Mouse (Mus musculus) erythroblast, embryonic 14.5 days (primary cell): ENCODE results near the gene Gm28048. TPM values are rescaled to one million over a fixed set of nuclear protein-coding genes. Genes with fewer than 3 reads are reported as not detected.

Source experiments
- H3K27me3 ChIP-seq: 2 replicates; pipeline ENCODE4 v1.6.1; 2012; ENCODE audit warnings: inconsistent platforms; ENCODE audit not compliant: control insufficient read depth
- H3K36me3 ChIP-seq: 2 replicates; pipeline ENCODE4 v1.6.1; 2012; ENCODE audit warnings: mild to moderate bottlenecking, inconsistent platforms; ENCODE audit not compliant: control insufficient read depth
- H3K4me1 ChIP-seq: 2 replicates; pipeline ENCODE4 v1.6.1; 2012; ENCODE audit warnings: inconsistent platforms; ENCODE audit not compliant: control insufficient read depth
- H3K4me3 ChIP-seq: replicated peaks from 2 replicates; pipeline ENCODE3; 2012; ENCODE audit warnings: moderate library complexity, mild to moderate bottlenecking, inconsistent platforms
- H3K9me3 ChIP-seq: 2 replicates; pipeline ENCODE4 v1.6.1; 2012; ENCODE audit warnings: low read length, inconsistent platforms, mixed read lengths; ENCODE audit not compliant: control insufficient read depth
- GATA1 ChIP-seq: IDR thresholded peaks from 2 replicates; pipeline ENCODE4 v1.6.1; 2012; ENCODE audit warnings: low read length, inconsistent platforms, mixed read lengths
- TAL1 ChIP-seq: IDR thresholded peaks from 3 replicates; pipeline ENCODE4 v1.6.1; 2012; ENCODE audit warnings: low read length, inconsistent platforms, mixed read lengths
- polyA plus RNA-seq: library from polyadenylated mRNA; stranded (reverse); fragments of >175 nt; gene quantifications from 2 replicates; pipeline ENCODE4 v1.2.3, GENCODE M21; 2012

The Gm28048 gene
- polyA plus RNA-seq, 1 experiment: not detected

DNA sequence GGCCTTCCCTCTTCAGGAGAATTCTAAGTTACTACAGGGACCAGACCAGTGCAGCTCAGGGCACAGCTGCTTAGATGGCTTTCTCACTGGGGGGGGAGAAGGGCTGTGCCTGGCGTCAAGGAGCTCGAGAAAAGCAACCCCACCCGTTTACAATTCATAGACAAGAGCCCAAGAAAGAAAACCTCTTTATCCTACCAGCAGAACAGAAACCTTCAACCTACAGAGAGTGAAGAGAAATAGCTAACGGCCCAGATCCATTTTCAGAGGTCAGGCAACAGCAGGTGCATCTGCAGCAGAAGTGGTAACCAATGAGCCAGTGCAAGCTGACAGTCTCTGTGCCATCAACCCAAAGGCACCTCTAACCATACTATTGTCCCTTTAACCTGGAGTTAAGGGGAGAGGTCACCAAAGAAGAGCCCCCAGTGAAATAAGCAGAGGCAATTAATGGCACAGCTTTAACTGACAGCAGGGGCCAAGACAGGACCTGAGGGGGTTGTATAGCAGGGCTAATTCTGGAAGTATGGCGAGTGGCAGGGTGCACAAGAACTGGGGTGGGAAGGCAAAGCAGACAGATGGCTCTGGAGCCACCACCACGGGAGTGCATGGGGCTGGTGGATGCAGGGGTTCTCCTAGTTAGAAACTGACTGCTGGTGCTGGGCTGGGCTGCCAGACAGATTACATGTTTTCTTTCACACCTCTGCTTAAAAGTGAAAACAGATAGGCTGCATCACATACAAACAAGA lies 135.6 kb downstream of the Gm28048 start:
- Histone ChIP-seq H3K27me3 (no peaks in the 10 kb centered on the region), H3K9me3 (no peaks in the 10 kb centered on the region), H3K4me1 (peaks cover 78% of the 10 kb centered on the region), H3K36me3 (no peaks in the 10 kb centered on the region), H3K4me3 (no peak overlapping the region)
- no peak for TF ChIP-seq GATA1
- TF ChIP-seq TAL1: no peak

DNA sequence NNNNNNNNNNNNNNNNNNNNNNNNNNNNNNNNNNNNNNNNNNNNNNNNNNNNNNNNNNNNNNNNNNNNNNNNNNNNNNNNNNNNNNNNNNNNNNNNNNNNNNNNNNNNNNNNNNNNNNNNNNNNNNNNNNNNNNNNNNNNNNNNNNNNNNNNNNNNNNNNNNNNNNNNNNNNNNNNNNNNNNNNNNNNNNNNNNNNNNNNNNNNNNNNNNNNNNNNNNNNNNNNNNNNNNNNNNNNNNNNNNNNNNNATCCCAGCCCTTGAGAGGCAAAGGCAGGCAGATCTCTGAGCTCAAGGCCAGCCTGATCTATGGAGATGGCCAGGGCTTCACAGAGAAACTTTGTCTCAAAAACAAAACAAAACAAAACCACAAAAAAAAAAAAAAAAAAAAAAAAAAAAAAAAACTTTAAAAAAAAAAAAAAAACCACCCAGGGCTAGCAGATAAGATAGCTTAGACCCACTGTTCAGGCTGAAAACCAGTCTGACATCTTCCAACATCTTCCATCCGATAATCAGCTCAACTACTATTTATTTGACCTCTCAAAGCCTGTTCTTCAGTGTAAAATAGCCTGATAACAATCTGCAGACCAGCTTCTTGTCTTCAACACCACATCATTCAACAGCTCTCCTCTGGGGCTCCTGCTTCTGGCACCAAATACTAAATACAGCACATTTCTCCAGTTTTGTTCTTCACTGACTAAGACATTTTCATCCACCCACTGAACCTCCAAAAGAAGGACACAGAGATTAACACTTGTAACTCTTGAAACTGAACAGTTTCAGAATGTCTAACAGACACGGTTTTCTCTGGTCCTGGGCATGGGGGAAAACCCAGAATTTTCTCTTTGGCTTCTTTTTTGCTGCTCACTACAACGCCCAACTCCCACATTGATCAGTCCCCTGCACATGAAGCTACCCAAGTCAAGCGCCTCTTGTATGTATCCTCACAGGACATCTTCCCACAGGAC lies 136.9 kb downstream of the Gm28048 start:
- H3K4me1 ChIP-seq: peaks cover 67% of the 10 kb centered on the region
- H3K9me3 ChIP-seq: no peaks in the 10 kb centered on the region
- no peaks in the 10 kb centered on the region; the same call in 1 of the 2 replicates for H3K36me3 ChIP-seq
- no peak for TF ChIP-seq TAL1
- no peak for TF ChIP-seq GATA1
- no peak overlapping the region for H3K4me3 ChIP-seq
- no peaks in the 10 kb centered on the region for H3K27me3 ChIP-seq

DNA sequence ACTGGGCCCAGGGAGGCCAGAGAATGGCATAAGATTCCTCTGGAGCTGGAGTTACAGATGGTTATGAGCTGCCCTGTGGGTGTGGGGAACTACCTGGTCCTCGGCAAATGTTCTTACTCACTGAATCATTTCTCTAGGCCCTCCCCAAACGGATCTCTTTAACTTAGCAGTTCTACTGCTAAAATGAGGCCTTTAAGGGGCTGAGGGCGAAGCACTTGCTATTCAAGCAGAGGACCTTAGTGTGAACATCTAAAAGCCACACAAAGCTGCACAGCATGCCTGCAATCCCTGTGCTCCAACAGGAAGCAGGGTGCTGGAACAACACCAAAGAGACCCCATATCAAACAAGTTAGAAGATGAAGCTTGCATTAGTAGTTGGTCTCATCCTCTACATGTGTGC lies 142.4 kb downstream of the Gm28048 start:
- H3K9me3 ChIP-seq: no peaks in the 10 kb centered on the region
- peaks cover 8% of the 10 kb centered on the region for H3K36me3 ChIP-seq
- H3K4me3 ChIP-seq: no peak overlapping the region
- peaks cover 25% of the 10 kb centered on the region for H3K4me1 ChIP-seq
- no peaks in the 10 kb centered on the region for H3K27me3 ChIP-seq
- no peak for TF ChIP-seq TAL1
- TF ChIP-seq GATA1: no peak

DNA sequence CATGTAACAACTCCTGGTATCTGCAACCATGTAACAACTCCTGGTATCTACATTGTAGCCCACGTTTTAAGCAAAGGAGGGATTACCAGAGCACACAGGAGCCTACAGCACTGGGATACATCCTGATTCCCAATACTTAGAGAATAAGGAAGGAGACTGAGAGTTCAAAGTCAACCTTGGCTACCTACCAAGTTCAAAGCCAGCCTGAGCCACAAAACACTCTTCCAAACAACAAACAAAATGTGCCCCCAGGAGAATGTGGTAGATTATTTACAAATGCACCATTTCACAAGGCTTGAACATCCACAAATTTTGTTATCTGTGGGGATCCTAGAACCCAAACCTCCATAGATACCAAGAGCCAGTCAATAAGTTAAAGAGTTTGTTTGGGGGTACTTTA lies 143.5 kb downstream of the Gm28048 start:
- H3K9me3 ChIP-seq: no peaks in the 10 kb centered on the region
- H3K4me1 ChIP-seq: peaks cover 14% of the 10 kb centered on the region
- H3K36me3 ChIP-seq: peaks cover 12% of the 10 kb centered on the region
- TF ChIP-seq TAL1 (no peak), GATA1 (no peak)
- H3K27me3 ChIP-seq: no peaks in the 10 kb centered on the region
- no peak overlapping the region for H3K4me3 ChIP-seq

DNA sequence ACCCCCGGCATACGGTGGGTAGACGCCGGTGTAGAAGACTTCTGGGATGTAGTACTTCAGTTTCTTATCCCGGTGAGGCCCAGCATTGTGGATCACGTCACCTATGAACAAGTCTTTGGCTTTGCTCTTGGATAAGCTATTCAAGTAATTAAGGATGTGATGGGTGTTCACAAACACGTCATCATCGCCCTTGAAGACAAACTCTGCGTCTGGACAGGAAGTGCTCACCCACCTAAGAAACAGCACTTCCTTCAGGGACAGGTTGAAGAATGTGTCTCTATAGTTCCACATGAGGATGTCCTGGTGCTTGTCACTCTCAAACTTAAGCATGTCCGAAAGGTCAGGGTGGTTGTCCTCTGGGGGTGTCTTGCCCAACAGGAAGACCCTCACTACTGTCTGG lies 145.6 kb downstream of the Gm28048 start:
- H3K9me3 ChIP-seq: no peaks in the 10 kb centered on the region
- TF ChIP-seq GATA1 (no peak), TAL1 (no peak)
- no peaks in the 10 kb centered on the region; the same call in 1 of the 2 replicates for H3K4me1 ChIP-seq
- H3K36me3 ChIP-seq: peaks cover 14% of the 10 kb centered on the region
- H3K4me3 ChIP-seq: no peak overlapping the region
- H3K27me3 ChIP-seq: no peaks in the 10 kb centered on the region

DNA sequence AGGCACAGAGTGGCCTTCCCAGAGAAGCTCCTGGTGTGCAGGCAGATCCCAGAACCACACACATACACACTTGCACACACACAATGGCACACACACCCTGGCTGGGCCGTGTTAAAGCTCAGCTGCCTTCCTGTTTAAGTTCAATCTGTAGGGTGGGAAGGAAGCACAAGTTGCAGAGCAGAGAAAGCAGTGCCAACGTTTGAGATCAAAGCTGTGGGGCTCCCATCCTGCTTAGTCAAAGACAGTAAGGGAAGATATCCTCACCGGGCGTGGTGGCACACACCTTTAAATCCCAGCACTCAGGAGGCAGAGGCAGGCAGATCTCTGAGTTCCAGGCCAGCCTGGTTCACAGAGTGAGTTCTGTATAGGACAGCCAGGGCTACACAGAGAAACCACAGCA lies 149.3 kb downstream of the Gm28048 start:
- Histone ChIP-seq H3K36me3 (peaks cover 16% of the 10 kb centered on the region), H3K4me1 (no peaks in the 10 kb centered on the region), H3K4me3 (no peak overlapping the region), H3K9me3 (no peaks in the 10 kb centered on the region), H3K27me3 (no peaks in the 10 kb centered on the region)
- no peak for TF ChIP-seq TAL1
- TF ChIP-seq GATA1: no peak

DNA sequence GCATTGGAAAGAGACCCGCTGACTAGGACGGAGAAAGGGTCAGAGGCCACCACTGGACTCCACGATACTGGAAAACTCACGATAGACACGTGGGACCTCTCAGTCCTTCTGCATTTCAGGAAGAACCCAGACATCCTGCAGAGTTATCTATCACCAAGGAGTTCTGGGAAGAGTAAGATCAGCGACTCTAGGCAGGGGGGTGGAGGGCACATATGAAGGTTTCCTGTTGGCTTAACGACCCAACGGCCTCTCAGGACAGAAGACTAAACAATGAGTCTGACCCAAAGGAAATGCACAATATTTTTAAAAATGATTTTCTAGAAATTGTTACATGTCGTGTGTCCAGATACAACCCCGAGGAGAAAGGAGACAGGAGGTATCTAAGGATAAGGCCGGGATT lies 150.0 kb downstream of the Gm28048 start:
- peaks cover 16% of the 10 kb centered on the region for H3K36me3 ChIP-seq
- no peaks in the 10 kb centered on the region for H3K9me3 ChIP-seq
- no peaks in the 10 kb centered on the region for H3K27me3 ChIP-seq
- no peaks in the 10 kb centered on the region for H3K4me1 ChIP-seq
- TF ChIP-seq TAL1 (no peak), GATA1 (no peak)
- H3K4me3 ChIP-seq: no peak overlapping the region

DNA sequence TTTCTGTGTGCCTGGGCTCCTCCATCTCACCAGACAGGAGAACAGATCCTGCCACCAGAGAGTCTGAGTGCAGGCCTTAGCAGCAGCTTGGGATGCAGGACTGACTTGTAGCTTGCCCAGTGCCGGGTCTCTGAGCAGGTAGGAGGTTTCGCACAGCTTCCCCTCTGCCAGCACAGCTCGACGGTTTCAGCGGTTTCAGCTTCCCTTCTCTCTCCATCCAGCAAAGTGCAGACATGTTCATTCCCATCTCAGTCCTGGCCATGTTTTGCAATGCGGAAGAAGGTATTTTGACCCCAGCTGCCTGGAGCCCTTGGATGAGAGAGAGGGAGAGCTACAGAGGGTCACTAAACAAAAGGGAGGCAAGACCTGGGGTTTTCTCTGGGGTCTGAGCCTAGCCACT lies 151.2 kb downstream of the Gm28048 start:
- H3K36me3 ChIP-seq: peaks cover 9% of the 10 kb centered on the region
- no peak for TF ChIP-seq GATA1
- no peaks in the 10 kb centered on the region for H3K27me3 ChIP-seq
- H3K4me3 ChIP-seq: no peak overlapping the region
- no peaks in the 10 kb centered on the region for H3K9me3 ChIP-seq
- no peaks in the 10 kb centered on the region for H3K4me1 ChIP-seq

DNA sequence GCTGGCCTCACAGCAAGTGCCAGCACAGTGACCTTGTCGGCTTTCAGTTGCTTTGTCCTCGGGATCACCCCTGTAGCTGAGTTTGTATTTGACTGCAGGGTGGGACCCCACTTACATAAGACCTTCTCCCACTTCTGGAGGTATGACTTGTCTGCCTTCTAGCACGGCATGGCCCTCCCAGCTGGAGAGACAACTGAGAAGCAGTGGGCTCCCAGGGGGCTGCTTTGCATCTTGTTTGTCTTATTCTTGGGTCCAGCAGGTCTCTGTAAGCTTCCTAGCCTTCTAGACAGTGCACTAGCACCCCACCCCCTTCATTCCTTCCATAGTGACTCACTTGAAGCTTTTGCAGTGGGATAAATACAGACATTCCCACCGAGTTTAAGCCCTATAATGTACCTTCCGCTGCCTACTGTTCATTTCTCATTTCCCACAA lies 151.7 kb downstream of the Gm28048 start:
- TF ChIP-seq GATA1 (no peak), TAL1 (no peak)
- Histone ChIP-seq H3K4me1 (no peaks in the 10 kb centered on the region), H3K27me3 (no peaks in the 10 kb centered on the region), H3K36me3 (peaks cover 8% of the 10 kb centered on the region), H3K4me3 (no peak overlapping the region), H3K9me3 (no peaks in the 10 kb centered on the region)
